Mouse (Mus musculus): ENCODE results near the gene Sat2.

GRCm38 (mm10) chr11:69580091-69580514 lies 41.7 kb upstream of the Sat2 start, which contains the start of the genes Wrap53 and Trp53:
- TF ChIP-seq CTCF (IDR thresholded peaks at IDR 0.05; ENCODE audit: control insufficient read depth, insufficient read depth, low read length) (no peak), POLR2A (IDR thresholded peaks at IDR 0.05; ENCODE audit: borderline replicate concordance, control insufficient read depth, low read depth, low read length) (no peak)

All from bone marrow, adult 2 months (tissue).